Mouse (Mus musculus) MEL (cell line): ENCODE measurements around the gene Gm9573.

Experiments used
- BHLHE40 ChIP-seq: IDR thresholded peaks from 2 replicates; pipeline ENCODE4 v1.6.1; 2012; ENCODE audit warnings: low read depth, mild to moderate bottlenecking, inconsistent platforms, low read length, improper control_type of control experiment, borderline replicate concordance
- EP300 ChIP-seq, 2 experiments: IDR thresholded peaks; 2 replicates each; pipeline ENCODE4 v1.6.1; 2011; ENCODE audit warnings: improper control_type of control experiment in 2 of 2, low read length in 2 of 2, low read depth in 1 of 2, mild to moderate bottlenecking in 1 of 2

- TF ChIP-seq EP300 (IDR thresholded peaks at IDR 0.05; ENCODE audit: low read depth in 1 of 2, low read length in 2 of 2) (no peak), BHLHE40 (no peak)
These were observed at the start of gene Gm9573 for GRCm38 (mm10) chr17:35626537-35626936.
